Mouse (Mus musculus) intestine, embryonic 14.5 days (tissue): ENCODE results near the gene Cxcr3. TPM values are rescaled to one million over a fixed set of nuclear protein-coding genes. Genes with fewer than 3 reads are reported as not detected.

Experiments used
- ATAC-seq: fragments of 200-750 bp; cut with Nextera tagmentation; replicated peaks from 2 replicates; pipeline ENCODE4 v1.8.0; 2017; ENCODE audit warnings: low read depth, moderate number of reproducible peaks, moderate TSS enrichment, moderate library complexity; ENCODE audit not compliant: low FRiP score, low TSS enrichment
- DNase-seq: peaks from one replicate; pipeline ENCODE4 v3.0.0-alpha.2; 2018; ENCODE audit warnings: low spot score
- H3K27ac ChIP-seq: fragments of 300-500 bp; sonication (generic); 2 replicates; pipeline ENCODE4 v1.5.1; 2014; ENCODE audit warnings: low read depth, mild to moderate bottlenecking, control low read depth
- H3K27me3 ChIP-seq: fragments of 300-500 bp; sonication (generic); replicated peaks from 2 replicates; pipeline ENCODE4 v1.6.1; 2014; ENCODE audit warnings: low read length, control low read depth; ENCODE audit not compliant: control insufficient read depth, insufficient read depth
- H3K36me3 ChIP-seq: fragments of 300-500 bp; sonication (generic); 2 replicates; pipeline ENCODE4 v1.6.1; 2014; ENCODE audit warnings: low read length, control low read depth; ENCODE audit not compliant: control insufficient read depth, insufficient read depth
- H3K4me1 ChIP-seq: fragments of 300-500 bp; sonication (generic); replicated peaks from 2 replicates; pipeline ENCODE4 v1.6.1; 2014; ENCODE audit warnings: low read length, control low read depth, mixed read lengths; ENCODE audit not compliant: control insufficient read depth, insufficient read depth
- H3K4me2 ChIP-seq: fragments of 300-500 bp; sonication (generic); 2 replicates; pipeline ENCODE4 v1.6.1; 2014; ENCODE audit warnings: low read length
- H3K4me3 ChIP-seq: fragments of 300-500 bp; sonication (generic); 2 replicates; pipeline ENCODE4 v1.5.1; 2014; ENCODE audit warnings: low read depth, low read length, control low read depth, mixed read lengths
- H3K9ac ChIP-seq: fragments of 300-500 bp; sonication (generic); 2 replicates; pipeline ENCODE4 v1.6.1; 2014; ENCODE audit warnings: mild to moderate bottlenecking, low read length
- H3K9me3 ChIP-seq: fragments of 300-500 bp; sonication (generic); 2 replicates; pipeline ENCODE4 v1.6.1; 2016; ENCODE audit warnings: low read length, control low read depth; ENCODE audit not compliant: control insufficient read depth
- WGBS: fragments of 180-500 bp; shearing (Covaris S2); extraction: QIAGEN DNeasy Blood & Tissue Kit; methylation state at CpG from one replicate; pipeline ENCODE4 v1.1.7; 2014; 5-methylcytosine and 5-hydroxymethylcytosine counted together
- polyA plus RNA-seq: library from polyadenylated mRNA; unstranded; fragments of >200 nt; fragmentation: Nextera tagmentation; extraction: Ambion mirVana; gene quantifications from 2 replicates; pipeline ENCODE4 v1.2.1, GENCODE M21; 2014

Gene Cxcr3
- polyA plus RNA-seq, result 0.43 and 0.50 TPM in 2 replicates

DNA sequence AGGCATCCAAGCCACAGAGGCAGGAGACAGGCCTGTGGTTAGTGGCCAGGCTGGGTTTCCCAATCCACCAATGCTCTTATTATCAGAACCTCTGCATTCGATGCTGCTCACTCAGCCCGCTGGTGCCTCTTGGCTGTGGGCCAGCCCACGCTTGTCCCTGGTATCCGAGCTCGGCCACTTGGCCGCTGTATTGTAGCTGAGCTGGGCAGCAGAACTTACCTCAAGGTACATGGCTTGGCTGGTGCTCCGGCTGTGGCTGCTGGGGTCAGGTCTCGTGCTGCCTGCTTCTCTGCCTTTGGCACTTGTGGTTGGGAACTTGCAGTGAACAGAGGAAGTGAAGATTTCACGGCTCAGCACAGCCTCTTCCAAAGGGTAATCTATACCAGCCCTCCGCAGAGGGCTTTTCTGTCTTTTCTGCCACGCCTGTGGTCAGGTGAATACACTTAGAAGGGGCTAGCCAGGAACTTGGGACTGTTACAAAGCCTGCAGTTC, at the start of gene Cxcr3:
Gene Cxcr3, minus strand, starts transcription at position 442 of the 492 bp plus-strand sequence.
- 78% methylated on average over 11 of the region's 11 CpGs for whole genome bisulfite sequencing
- H3K27ac ChIP-seq, result no peak within 1 kb of the TSS
- DNase-seq, result no peak

DNA sequence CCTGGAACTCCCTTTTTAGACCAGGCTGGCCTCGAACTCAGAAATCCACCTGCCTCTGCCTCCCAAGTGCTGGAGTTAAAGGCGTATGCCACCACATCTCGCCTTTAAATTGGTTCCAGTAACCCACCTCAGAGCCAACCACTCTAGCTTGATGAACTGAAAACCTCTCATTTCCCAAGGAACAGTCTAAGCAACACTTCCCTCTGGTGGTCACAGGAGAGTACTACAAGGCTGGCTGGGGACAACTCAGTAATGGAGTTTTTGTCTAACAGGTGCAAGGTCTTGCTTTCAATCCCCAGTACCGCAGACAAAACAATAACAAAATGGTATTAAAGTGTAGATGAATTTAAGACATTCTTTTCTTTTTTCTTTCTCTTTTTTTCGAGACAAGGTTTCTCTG, 38.0 kb upstream of the Cxcr3 start:
- H3K36me3 ChIP-seq, result no peaks in the 10 kb centered on the region
- H3K4me3 ChIP-seq, result no peak overlapping the region
- DNase-seq, result peak; percentile 63
- no peaks in the 10 kb centered on the region for H3K9me3 ChIP-seq
- H3K27me3 ChIP-seq, result no peaks in the 10 kb centered on the region
- no peak overlapping the region for H3K4me2 ChIP-seq
- no peak for ATAC-seq
- 36% methylated on average over 5 of the region's 5 CpGs for WGBS
- no peaks in the 10 kb centered on the region for H3K4me1 ChIP-seq
- no peak overlapping the region for H3K9ac ChIP-seq
- H3K27ac ChIP-seq, result no peak overlapping the region

More for the DNA sequence above, at the start of gene Cxcr3:
- no peak within 1 kb of the TSS for H3K4me2 ChIP-seq
- H3K27me3 ChIP-seq, result 0 out of 2 replicates have a peak, but pooled peaks cover 3% of the 10 kb centered on the region
- no peak within 1 kb of the TSS for H3K4me3 ChIP-seq
- ATAC-seq, result no peak
- no peaks in the 10 kb centered on the region for H3K9me3 ChIP-seq
- H3K36me3 ChIP-seq, result no peaks in the 10 kb centered on the region
- no peak within 1 kb of the TSS for H3K9ac ChIP-seq
- H3K4me1 ChIP-seq, result no peaks in the 10 kb centered on the region

DNA sequence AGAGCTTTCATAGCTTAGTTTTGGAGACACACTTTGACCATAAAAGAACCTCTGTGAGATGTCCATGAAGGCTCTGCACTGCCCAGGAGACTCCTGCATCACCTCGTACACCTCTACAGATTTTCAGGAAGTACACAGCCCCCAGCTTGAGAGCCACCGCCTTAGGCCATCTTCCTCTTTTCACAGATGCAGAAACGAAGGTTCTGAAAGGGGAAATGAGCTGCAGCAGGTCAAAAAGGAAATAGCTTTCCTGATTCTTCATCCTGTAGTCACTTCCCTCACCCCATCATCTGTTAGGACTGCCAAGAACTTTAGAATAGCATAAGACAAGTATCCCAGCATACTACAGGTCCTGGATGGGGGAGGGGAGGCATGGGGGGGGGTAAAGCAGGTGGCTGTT, 36.2 kb upstream of the Cxcr3 start:
- H3K27me3 ChIP-seq, result no peaks in the 10 kb centered on the region
- ATAC-seq, result no peak
- H3K36me3 ChIP-seq, result no peaks in the 10 kb centered on the region
- H3K27ac ChIP-seq, result no peak overlapping the region
- no peak for DNase-seq
- no peaks in the 10 kb centered on the region for H3K4me1 ChIP-seq
- 62% methylated on average over 3 of the region's 3 CpGs for WGBS
- no peaks in the 10 kb centered on the region for H3K9me3 ChIP-seq
- H3K9ac ChIP-seq, result no peak overlapping the region
- H3K4me3 ChIP-seq, result no peak overlapping the region
- H3K4me2 ChIP-seq, result no peak overlapping the region

DNA sequence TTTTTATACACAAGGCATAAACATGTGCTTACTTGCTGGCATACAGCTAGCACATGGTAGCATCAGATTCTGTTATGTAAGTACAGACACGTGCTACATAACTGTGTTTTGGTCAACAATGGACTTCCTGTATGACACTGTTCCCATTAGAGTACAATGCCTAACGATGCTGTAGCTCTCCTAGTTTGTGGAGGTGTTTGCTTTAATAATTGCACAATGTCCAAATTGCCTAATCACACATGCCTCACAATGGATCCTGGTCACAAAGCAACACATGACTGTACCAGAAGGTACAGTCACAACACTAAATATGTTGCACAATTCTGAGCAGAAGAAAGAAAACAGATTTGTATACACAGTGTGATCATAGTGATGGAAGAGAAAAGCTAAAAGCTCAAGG, 35.4 kb upstream of the Cxcr3 start:
- ATAC-seq (no peak), DNase-seq (no peak)
- no peak overlapping the region for H3K4me3 ChIP-seq
- no peaks in the 10 kb centered on the region for H3K27me3 ChIP-seq
- H3K27ac ChIP-seq, result no peak overlapping the region
- H3K9ac ChIP-seq, result no peak overlapping the region
- 63% methylated on average over 2 of the region's 2 CpGs for WGBS
- H3K9me3 ChIP-seq, result no peaks in the 10 kb centered on the region
- no peak overlapping the region for H3K4me2 ChIP-seq
- no peaks in the 10 kb centered on the region for H3K36me3 ChIP-seq
- no peaks in the 10 kb centered on the region for H3K4me1 ChIP-seq

DNA sequence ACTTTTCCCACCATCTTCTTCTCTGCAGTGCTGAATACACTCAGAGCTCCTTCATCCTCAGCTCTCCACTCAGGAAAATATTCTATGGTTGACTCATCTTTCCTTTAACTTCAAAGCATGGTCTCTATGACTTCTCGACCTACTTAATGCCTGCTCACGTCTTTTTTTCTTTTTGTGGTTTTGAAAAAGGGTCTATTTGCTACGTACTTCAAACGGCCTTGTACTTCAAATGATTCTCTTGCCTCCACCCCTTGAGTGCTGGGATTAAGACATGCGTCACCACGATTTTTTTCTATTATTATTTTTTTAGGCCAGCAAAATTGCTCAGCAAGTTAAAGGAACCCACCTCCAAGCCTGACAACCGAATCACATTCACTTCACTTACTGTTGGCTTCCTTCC, 33.2 kb upstream of the Cxcr3 start:
- Histone ChIP-seq H3K4me1 (no peaks in the 10 kb centered on the region), H3K4me2 (no peak overlapping the region), H3K36me3 (no peaks in the 10 kb centered on the region), H3K27ac (no peak overlapping the region), H3K27me3 (no peaks in the 10 kb centered on the region), H3K4me3 (no peak overlapping the region), H3K9me3 (no peaks in the 10 kb centered on the region), H3K9ac (no peak overlapping the region)
- ATAC-seq (no peak), DNase-seq (no peak)
- 71% methylated on average over 7 of the region's 7 CpGs for WGBS

DNA sequence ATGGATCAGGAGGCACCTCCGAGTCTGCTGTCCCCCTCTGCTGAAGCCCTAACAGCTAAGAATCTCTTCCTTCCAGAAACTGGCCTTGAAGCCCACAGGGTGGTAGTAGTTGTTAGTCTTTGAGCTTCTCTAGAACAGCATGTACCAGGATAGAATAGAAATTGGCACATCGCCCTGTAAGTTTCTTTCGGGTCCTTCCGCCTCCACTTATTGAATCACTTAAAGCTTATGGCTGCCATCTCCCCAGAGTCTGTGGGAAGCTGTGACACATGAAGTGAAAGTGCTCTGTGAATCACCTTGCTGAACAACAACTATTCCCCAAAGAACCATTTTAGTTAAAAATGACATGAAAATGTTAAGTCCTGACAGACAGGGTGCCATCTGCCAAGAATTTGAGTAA, 31.0 kb upstream of the Cxcr3 start:
- no peak for DNase-seq
- H3K36me3 ChIP-seq, result no peaks in the 10 kb centered on the region
- 76% methylated on average over 4 of the region's 4 CpGs for WGBS
- H3K27ac ChIP-seq, result no peak overlapping the region
- H3K4me1 ChIP-seq, result no peaks in the 10 kb centered on the region
- no peak overlapping the region for H3K9ac ChIP-seq
- no peaks in the 10 kb centered on the region for H3K27me3 ChIP-seq
- H3K9me3 ChIP-seq, result no peaks in the 10 kb centered on the region
- no peak for ATAC-seq
- no peak overlapping the region for H3K4me2 ChIP-seq
- no peak overlapping the region for H3K4me3 ChIP-seq

DNA sequence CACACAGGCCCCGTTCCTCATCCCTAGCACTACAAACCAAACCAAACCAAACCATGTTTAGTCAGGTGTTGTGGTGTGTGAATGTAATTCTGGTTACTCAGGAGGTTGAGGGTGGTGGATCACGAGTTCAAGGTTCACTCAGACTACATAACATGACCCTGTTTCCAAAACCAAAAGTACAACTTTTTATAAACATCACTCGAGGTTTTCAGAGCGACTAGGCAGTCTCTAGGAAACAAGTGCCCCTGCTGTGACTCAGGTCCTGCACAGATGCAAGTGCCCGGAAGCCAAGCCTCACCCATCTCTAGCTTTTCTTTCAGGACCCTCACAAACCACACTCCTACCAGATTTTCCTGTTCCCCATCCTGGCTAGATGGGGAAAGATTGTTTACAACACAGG, 30.6 kb upstream of the Cxcr3 start:
- Histone ChIP-seq H3K27me3 (0 out of 2 replicates have a peak, but pooled peaks cover 3% of the 10 kb centered on the region), H3K4me3 (no peak overlapping the region), H3K27ac (no peak overlapping the region), H3K4me2 (no peak overlapping the region), H3K9me3 (no peaks in the 10 kb centered on the region), H3K36me3 (no peaks in the 10 kb centered on the region), H3K9ac (no peak overlapping the region), H3K4me1 (no peaks in the 10 kb centered on the region)
- ATAC-seq (no peak), DNase-seq (no peak)
- 66% methylated on average over 5 of the region's 5 CpGs for WGBS

DNA sequence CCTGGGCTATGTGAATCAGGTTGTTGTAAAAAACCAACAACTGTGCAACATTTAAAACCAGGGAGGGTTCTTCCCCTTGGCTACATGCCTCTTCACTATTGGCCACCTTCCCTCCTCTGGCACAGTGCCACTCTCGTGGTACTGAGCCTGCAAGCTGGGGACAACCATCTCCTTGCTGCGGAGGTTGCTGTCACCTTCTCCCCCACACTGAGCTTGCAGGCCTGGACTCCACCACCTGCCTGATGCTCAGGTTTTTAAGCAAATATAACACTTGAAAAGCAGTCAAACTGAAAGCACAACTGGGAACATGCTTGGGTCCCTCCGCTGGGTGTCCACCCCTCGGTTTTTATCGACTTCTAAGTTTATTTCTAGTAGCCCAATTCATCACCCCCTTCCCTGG, 20.4 kb upstream of the Cxcr3 start:
- DNase-seq, result no peak
- no peak for ATAC-seq
- no peak overlapping the region for H3K9ac ChIP-seq
- 76% methylated on average over 5 of the region's 5 CpGs for WGBS
- H3K4me2 ChIP-seq, result no peak overlapping the region
- no peaks in the 10 kb centered on the region for H3K4me1 ChIP-seq
- H3K27me3 ChIP-seq, result 0 out of 2 replicates have a peak, but pooled peaks cover 4% of the 10 kb centered on the region
- H3K36me3 ChIP-seq, result no peaks in the 10 kb centered on the region
- no peak overlapping the region for H3K27ac ChIP-seq
- no peaks in the 10 kb centered on the region for H3K9me3 ChIP-seq
- no peak overlapping the region for H3K4me3 ChIP-seq

DNA sequence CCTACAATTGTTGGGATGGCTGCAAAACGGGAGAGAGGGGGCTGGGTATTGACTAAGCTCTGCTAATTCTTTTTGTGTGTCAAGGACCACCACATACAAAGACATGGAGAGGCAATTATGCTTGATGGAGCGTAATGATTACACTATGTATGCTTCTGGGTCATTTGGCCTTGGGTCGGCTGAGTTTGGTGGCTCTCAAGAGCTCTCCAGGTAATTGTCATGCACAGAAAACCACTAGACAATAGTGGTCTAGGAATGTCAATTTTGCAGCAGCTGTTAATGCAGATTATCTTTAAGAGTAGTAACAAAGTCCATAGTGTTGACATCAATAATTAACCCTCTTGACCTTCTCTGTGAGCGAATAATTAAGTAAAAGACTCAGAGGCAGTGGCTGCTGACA, 16.1 kb upstream of the Cxcr3 start:
- DNase-seq, result no peak
- Histone ChIP-seq H3K9me3 (no peaks in the 10 kb centered on the region), H3K4me1 (no peaks in the 10 kb centered on the region), H3K4me3 (no peak overlapping the region), H3K4me2 (no peak overlapping the region), H3K27me3 (0 out of 2 replicates have a peak, but pooled peaks cover 4% of the 10 kb centered on the region), H3K27ac (no peak overlapping the region), H3K36me3 (no peaks in the 10 kb centered on the region), H3K9ac (no peak overlapping the region)
- WGBS, result 71% methylated on average over 4 of the region's 4 CpGs
- no peak for ATAC-seq
